Mouse (Mus musculus): ENCODE results near the gene Mepce. TPM values are rescaled to one million over a fixed set of nuclear protein-coding genes. Genes with fewer than 3 reads are reported as not detected.

The Mepce gene
- total and polyA plus RNA-seq, 3 experiments, result 58.7 to 74.2 TPM; not detected in 1

GRCm38 (mm10) chr5:137758921-137759534 is 28.4 kb downstream of the Mepce start:
- no peak for DNase-seq (ENCODE audit: low read depth, low spot score)
- H3K36me3 ChIP-seq (ENCODE audit: control insufficient read depth in 1 of 2, insufficient read depth in 2 of 2, low read length in 2 of 2), result no peaks in the 10 kb centered on the region; a peak in 2 of 4 replicates

GRCm38 (mm10) chr5:137757887-137758286 is 29.6 kb downstream of the Mepce start:
- Histone ChIP-seq H3K27me3 (ENCODE audit: control insufficient read depth in 1 of 2, insufficient read depth in 2 of 2, low read length in 2 of 2) (no peaks in the 10 kb centered on the region), H3K4me3 (ENCODE audit: control insufficient read depth in 1 of 2, insufficient read depth in 1 of 2, low read depth in 2 of 2, low read length in 2 of 2) (no peak overlapping the region), H3K9me3 (replicated peaks; ENCODE audit: insufficient read depth, low read length) (no peaks in the 10 kb centered on the region), H3K4me1 (ENCODE audit: control insufficient read depth in 1 of 2, insufficient read depth in 2 of 2, low read length in 2 of 2) (no peaks in the 10 kb centered on the region), H3K27ac (ENCODE audit: control insufficient read depth, low read depth, low read length) (no peak overlapping the region), H3K9ac (ENCODE audit: control insufficient read depth, low read depth, low read length, poor library complexity, severe bottlenecking) (no peak overlapping the region), H3K36me3 (ENCODE audit: control insufficient read depth in 1 of 2, insufficient read depth in 2 of 2, low read length in 2 of 2) (peaks cover 0 to 4% of the 10 kb centered on the region in 2 experiments; a peak in 2 of 4 replicates), H3K79me2 (ENCODE audit: control insufficient read depth, insufficient read depth, low read length, poor library complexity) (no peaks in the 10 kb centered on the region)
- no peak for DNase-seq (ENCODE audit: low read depth, low spot score)
- TF ChIP-seq JUND (IDR thresholded peaks at IDR 0.05; ENCODE audit: low read depth, low read length) (no peak), POLR2AphosphoS5 (IDR thresholded peaks at IDR 0.05; ENCODE audit: borderline replicate concordance, low read depth, low read length) (no peak), MXI1 (IDR thresholded peaks at IDR 0.05; ENCODE audit: low read depth, low read length) (no peak), MYC (IDR thresholded peaks at IDR 0.05; ENCODE audit: low read depth, low read length) (no peak), MEF2A (IDR thresholded peaks at IDR 0.05; ENCODE audit: extremely low read depth, insufficient replicate concordance, low read depth, low read length, poor library complexity, severe bottlenecking) (no peak)

More at GRCm38 (mm10) chr5:137758921-137759534, 28.4 kb downstream of the Mepce start:
- no peak overlapping the region for H3K4me3 ChIP-seq (ENCODE audit: control insufficient read depth in 1 of 2, insufficient read depth in 1 of 2, low read depth in 2 of 2, low read length in 2 of 2)
- H3K27ac ChIP-seq (ENCODE audit: control insufficient read depth, low read depth, low read length), result no peak overlapping the region
- H3K9me3 ChIP-seq (replicated peaks; ENCODE audit: insufficient read depth, low read length), result no peaks in the 10 kb centered on the region
- H3K4me1 ChIP-seq (ENCODE audit: control insufficient read depth in 1 of 2, insufficient read depth in 2 of 2, low read length in 2 of 2), result no peaks in the 10 kb centered on the region
- H3K27me3 ChIP-seq (ENCODE audit: control insufficient read depth in 1 of 2, insufficient read depth in 2 of 2, low read length in 2 of 2), result no peaks in the 10 kb centered on the region
- TF ChIP-seq JUND (IDR thresholded peaks at IDR 0.05; ENCODE audit: low read depth, low read length) (no peak), TAL1 (IDR thresholded peaks at IDR 0.05; ENCODE audit: low read length) (no peak), USF2 (IDR thresholded peaks at IDR 0.05; ENCODE audit: borderline replicate concordance in 1 of 2, insufficient read depth in 1 of 2, low read depth in 1 of 2, low read length in 2 of 2) (no peak), NRF1 (IDR thresholded peaks at IDR 0.05; ENCODE audit: insufficient read depth, low read depth, low read length, poor library complexity, severe bottlenecking) (no peak), ZMIZ1 (IDR thresholded peaks at IDR 0.05; ENCODE audit: low read depth, low read length) (no peak), ETS1 (IDR thresholded peaks at IDR 0.05; ENCODE audit: low read depth, low read length) (no peak), GATA1 (IDR thresholded peaks at IDR 0.05; ENCODE audit: low read depth, low read length) (no peak), UBTF (IDR thresholded peaks at IDR 0.05; ENCODE audit: borderline replicate concordance, insufficient read depth, low read depth, low read length) (no peak), TBP (IDR thresholded peaks at IDR 0.05; ENCODE audit: low read depth, low read length) (no peak), NELFE (IDR thresholded peaks at IDR 0.05; ENCODE audit: low read depth, low read length) (no peak), MAX (IDR thresholded peaks at IDR 0.05; ENCODE audit: low read length) (no peak), POLR2AphosphoS5 (IDR thresholded peaks at IDR 0.05; ENCODE audit: borderline replicate concordance, low read depth, low read length) (no peak), ZKSCAN1 (IDR thresholded peaks at IDR 0.05; ENCODE audit: low read depth, low read length) (no peak), CHD1 (IDR thresholded peaks at IDR 0.05; ENCODE audit: low read depth, low read length) (no peak), GABPA (IDR thresholded peaks at IDR 0.05; ENCODE audit: low read depth, low read length) (no peak), MYC (IDR thresholded peaks at IDR 0.05; ENCODE audit: low read depth, low read length) (no peak), CTCF (IDR thresholded peaks at IDR 0.05 in 2 of 3, conservative IDR thresholded peaks at IDR 0.05 in 1 of 3; ENCODE audit: control insufficient read depth in 1 of 3, insufficient read depth in 1 of 3, low read depth in 2 of 3, low read length in 3 of 3, poor library complexity in 1 of 3, severe bottlenecking in 1 of 3) (no peak), TCF12 (IDR thresholded peaks at IDR 0.05; ENCODE audit: low read depth, low read length) (no peak), USF1 (IDR thresholded peaks at IDR 0.05; ENCODE audit: low read depth, low read length) (no peak), MEF2A (IDR thresholded peaks at IDR 0.05; ENCODE audit: extremely low read depth, insufficient replicate concordance, low read depth, low read length, poor library complexity, severe bottlenecking) (no peak)
- no peak overlapping the region for H3K9ac ChIP-seq (ENCODE audit: control insufficient read depth, low read depth, low read length, poor library complexity, severe bottlenecking)
- no peaks in the 10 kb centered on the region for H3K79me2 ChIP-seq (ENCODE audit: control insufficient read depth, insufficient read depth, low read length, poor library complexity)

Data from MEL (cell line).